Mouse (Mus musculus): Measurements from ENCODE around the gene 4930519P11Rik. TPM values are rescaled to one million over a fixed set of nuclear protein-coding genes. Genes with fewer than 3 reads are reported as not detected.

Gene 4930519P11Rik
- polyA plus RNA-seq, 1 experiment from 2014 or later, result 0.67 TPM

GRCm38 (mm10) chr2:154601324-154601723 is 11.9 kb downstream of the 4930519P11Rik start:
- Histone ChIP-seq H3K9ac (ENCODE audit: low read length) (no peak overlapping the region), H3K4me3 (ENCODE audit: low read depth, low read length) (no peak overlapping the region), H3K36me3 (ENCODE audit: control insufficient read depth, insufficient read depth, low read length) (no peaks in the 10 kb centered on the region), H3K4me2 (ENCODE audit: low read depth, severe bottlenecking) (no peak overlapping the region), H3K9me3 (ENCODE audit: control insufficient read depth, low read length) (no peaks in the 10 kb centered on the region), H3K4me1 (ENCODE audit: control insufficient read depth, insufficient read depth, low read length) (peaks cover 6% of the 10 kb centered on the region; the same call in 1 of the 2 replicates), H3K27me3 (ENCODE audit: control insufficient read depth, insufficient read depth, low read length) (no peaks in the 10 kb centered on the region), H3K27ac (replicated peaks; ENCODE audit: low read depth, low read length) (no peak overlapping the region)
- DNase-seq (ENCODE audit: low spot score) (no peak), ATAC-seq (ENCODE audit: insufficient number of reproducible peaks, low FRiP score, low TSS enrichment, low read depth) (no peak)
- WGBS, result 82% methylated on average over 3 of the region's 3 CpGs

GRCm38 (mm10) chr2:154600586-154600985 is 12.7 kb downstream of the 4930519P11Rik start:
- Histone ChIP-seq H3K9me3 (ENCODE audit: control insufficient read depth, low read length) (no peaks in the 10 kb centered on the region), H3K4me3 (ENCODE audit: low read depth, low read length) (no peak overlapping the region), H3K9ac (ENCODE audit: low read length) (no peak overlapping the region), H3K4me1 (ENCODE audit: control insufficient read depth, insufficient read depth, low read length) (peaks cover 6% of the 10 kb centered on the region; the same call in 1 of the 2 replicates), H3K27ac (replicated peaks; ENCODE audit: low read depth, low read length) (no peak overlapping the region), H3K36me3 (ENCODE audit: control insufficient read depth, insufficient read depth, low read length) (no peaks in the 10 kb centered on the region), H3K27me3 (ENCODE audit: control insufficient read depth, insufficient read depth, low read length) (no peaks in the 10 kb centered on the region), H3K4me2 (ENCODE audit: low read depth, severe bottlenecking) (no peak overlapping the region)
- ATAC-seq (ENCODE audit: insufficient number of reproducible peaks, low FRiP score, low TSS enrichment, low read depth) (no peak), DNase-seq (ENCODE audit: low spot score) (no peak)
- WGBS, result 71% methylated on average over 6 of the region's 6 CpGs

GRCm38 (mm10) chr2:154597399-154597798 is 15.8 kb downstream of the 4930519P11Rik start:
- H3K27ac ChIP-seq (replicated peaks; ENCODE audit: low read depth, low read length), result no peak overlapping the region
- H3K9me3 ChIP-seq (ENCODE audit: control insufficient read depth, low read length), result peaks cover 2% of the 10 kb centered on the region; the same call in 1 of the 2 replicates
- 84% methylated on average over 3 of the region's 3 CpGs for WGBS
- DNase-seq (ENCODE audit: low spot score), result no peak
- H3K4me1 ChIP-seq (ENCODE audit: control insufficient read depth, insufficient read depth, low read length), result no peaks in the 10 kb centered on the region
- H3K4me2 ChIP-seq (ENCODE audit: low read depth, severe bottlenecking), result no peak overlapping the region
- H3K4me3 ChIP-seq (ENCODE audit: low read depth, low read length), result no peak overlapping the region
- no peaks in the 10 kb centered on the region for H3K36me3 ChIP-seq (ENCODE audit: control insufficient read depth, insufficient read depth, low read length)
- H3K9ac ChIP-seq (ENCODE audit: low read length), result no peak overlapping the region
- H3K27me3 ChIP-seq (ENCODE audit: control insufficient read depth, insufficient read depth, low read length), result no peaks in the 10 kb centered on the region
- no peak for ATAC-seq (ENCODE audit: insufficient number of reproducible peaks, low FRiP score, low TSS enrichment, low read depth)

GRCm38 (mm10) chr2:154595775-154596174 is 17.5 kb downstream of the 4930519P11Rik start:
- ATAC-seq (ENCODE audit: insufficient number of reproducible peaks, low FRiP score, low TSS enrichment, low read depth) (no peak), DNase-seq (ENCODE audit: low spot score) (no peak)
- H3K4me1 ChIP-seq (ENCODE audit: control insufficient read depth, insufficient read depth, low read length), result no peaks in the 10 kb centered on the region
- no peak overlapping the region for H3K9ac ChIP-seq (ENCODE audit: low read length)
- H3K27me3 ChIP-seq (ENCODE audit: control insufficient read depth, insufficient read depth, low read length), result no peaks in the 10 kb centered on the region
- H3K27ac ChIP-seq (replicated peaks; ENCODE audit: low read depth, low read length), result no peak overlapping the region
- no peak overlapping the region for H3K4me3 ChIP-seq (ENCODE audit: low read depth, low read length)
- H3K36me3 ChIP-seq (ENCODE audit: control insufficient read depth, insufficient read depth, low read length), result no peaks in the 10 kb centered on the region
- WGBS, result 85% methylated on average over 5 of the region's 5 CpGs
- no peak overlapping the region for H3K4me2 ChIP-seq (ENCODE audit: low read depth, severe bottlenecking)
- peaks cover 2% of the 10 kb centered on the region; the same call in 1 of the 2 replicates for H3K9me3 ChIP-seq (ENCODE audit: control insufficient read depth, low read length)

- ATAC-seq (ENCODE audit: insufficient number of reproducible peaks, low FRiP score, low TSS enrichment, low read depth) (no peak), DNase-seq (ENCODE audit: low spot score) (peak; percentile 36)
- H3K9ac ChIP-seq (ENCODE audit: low read length), result no peak overlapping the region
- no peaks in the 10 kb centered on the region for H3K36me3 ChIP-seq (ENCODE audit: control insufficient read depth, insufficient read depth, low read length)
- H3K9me3 ChIP-seq (ENCODE audit: control insufficient read depth, low read length), result peaks cover 2% of the 10 kb centered on the region; the same call in 1 of the 2 replicates
- 70% methylated on average over 3 of the region's 3 CpGs for WGBS
- H3K27me3 ChIP-seq (ENCODE audit: control insufficient read depth, insufficient read depth, low read length), result no peaks in the 10 kb centered on the region
- no peak overlapping the region for H3K4me3 ChIP-seq (ENCODE audit: low read depth, low read length)
- H3K4me2 ChIP-seq (ENCODE audit: low read depth, severe bottlenecking), result no peak overlapping the region
- no peaks in the 10 kb centered on the region for H3K4me1 ChIP-seq (ENCODE audit: control insufficient read depth, insufficient read depth, low read length)
- no peak overlapping the region for H3K27ac ChIP-seq (replicated peaks; ENCODE audit: low read depth, low read length)
Observed at GRCm38 (mm10) chr2:154593025-154593424, 20.2 kb downstream of the 4930519P11Rik start.

- DNase-seq (ENCODE audit: low spot score), result no peak
- H3K4me1 ChIP-seq (ENCODE audit: control insufficient read depth, insufficient read depth, low read length), result no peaks in the 10 kb centered on the region
- H3K27me3 ChIP-seq (ENCODE audit: control insufficient read depth, insufficient read depth, low read length), result no peaks in the 10 kb centered on the region
- no peak overlapping the region for H3K9ac ChIP-seq (ENCODE audit: low read length)
- H3K9me3 ChIP-seq (ENCODE audit: control insufficient read depth, low read length), result peaks cover 2% of the 10 kb centered on the region; the same call in 1 of the 2 replicates
- H3K36me3 ChIP-seq (ENCODE audit: control insufficient read depth, insufficient read depth, low read length), result no peaks in the 10 kb centered on the region
- no peak for ATAC-seq (ENCODE audit: insufficient number of reproducible peaks, low FRiP score, low TSS enrichment, low read depth)
- no peak overlapping the region for H3K27ac ChIP-seq (replicated peaks; ENCODE audit: low read depth, low read length)
- WGBS, result 85% methylated on average over 3 of the region's 3 CpGs
- H3K4me3 ChIP-seq (ENCODE audit: low read depth, low read length), result no peak overlapping the region
- no peak overlapping the region for H3K4me2 ChIP-seq (ENCODE audit: low read depth, severe bottlenecking)
Observed at GRCm38 (mm10) chr2:154591239-154591638, 22.0 kb downstream of the 4930519P11Rik start.

- Histone ChIP-seq H3K27me3 (ENCODE audit: control insufficient read depth, insufficient read depth, low read length) (no peaks in the 10 kb centered on the region), H3K4me1 (ENCODE audit: control insufficient read depth, insufficient read depth, low read length) (peaks cover 5% of the 10 kb centered on the region; the same call in 1 of the 2 replicates), H3K4me2 (ENCODE audit: low read depth, severe bottlenecking) (no peak overlapping the region), H3K36me3 (ENCODE audit: control insufficient read depth, insufficient read depth, low read length) (no peaks in the 10 kb centered on the region), H3K27ac (replicated peaks; ENCODE audit: low read depth, low read length) (no peak overlapping the region), H3K9me3 (ENCODE audit: control insufficient read depth, low read length) (peaks cover 2% of the 10 kb centered on the region; the same call in 1 of the 2 replicates), H3K9ac (ENCODE audit: low read length) (no peak overlapping the region), H3K4me3 (ENCODE audit: low read depth, low read length) (no peak overlapping the region)
- ATAC-seq (ENCODE audit: insufficient number of reproducible peaks, low FRiP score, low TSS enrichment, low read depth) (no peak), DNase-seq (ENCODE audit: low spot score) (no peak)
- WGBS, result 81% methylated on average over 4 of the region's 4 CpGs
Observed at GRCm38 (mm10) chr2:154589051-154589450, 24.2 kb downstream of the 4930519P11Rik start.

GRCm38 (mm10) chr2:154586405-154586804 is 26.8 kb downstream of the 4930519P11Rik start:
- ATAC-seq (ENCODE audit: insufficient number of reproducible peaks, low FRiP score, low TSS enrichment, low read depth) (no peak), DNase-seq (ENCODE audit: low spot score) (peak; percentile 62)
- Histone ChIP-seq H3K27ac (replicated peaks; ENCODE audit: low read depth, low read length) (no peak overlapping the region), H3K9me3 (ENCODE audit: control insufficient read depth, low read length) (no peaks in the 10 kb centered on the region), H3K4me3 (ENCODE audit: low read depth, low read length) (no peak overlapping the region), H3K9ac (ENCODE audit: low read length) (no peak overlapping the region), H3K27me3 (ENCODE audit: control insufficient read depth, insufficient read depth, low read length) (no peaks in the 10 kb centered on the region), H3K4me1 (ENCODE audit: control insufficient read depth, insufficient read depth, low read length) (peaks cover 5% of the 10 kb centered on the region; the same call in 1 of the 2 replicates), H3K36me3 (ENCODE audit: control insufficient read depth, insufficient read depth, low read length) (no peaks in the 10 kb centered on the region), H3K4me2 (ENCODE audit: low read depth, severe bottlenecking) (no peak overlapping the region)
- WGBS, result 78% methylated on average over 5 of the region's 5 CpGs
